Mouse (Mus musculus) bone marrow macrophage, adult 2 months (primary cell): ENCODE results near the gene Tbl3. TPM values are rescaled to one million over a fixed set of nuclear protein-coding genes. Genes with fewer than 3 reads are reported as not detected.
"Not testable (repeated sequence)": the region's sequence is repeated elsewhere in the genome, so short reads cannot be mapped to it uniquely, and the experiment has no call there.

Source experiments
- H3K27ac ChIP-seq: 2 replicates; pipeline ENCODE4 v1.5.1; 2012; ENCODE audit warnings: low read depth, low read length; ENCODE audit not compliant: insufficient read depth
- H3K4me1 ChIP-seq: 2 replicates; pipeline ENCODE4 v1.6.1; 2012; ENCODE audit warnings: low read length; ENCODE audit not compliant: control insufficient read depth, insufficient read depth
- H3K4me3 ChIP-seq: 2 replicates; pipeline ENCODE4 v1.5.1; 2012; ENCODE audit warnings: mild to moderate bottlenecking, low read length, moderate library complexity; ENCODE audit not compliant: insufficient read depth
- CTCF ChIP-seq: IDR thresholded peaks from 2 replicates; pipeline ENCODE4 v1.5.1; 2012; ENCODE audit warnings: low read depth, mild to moderate bottlenecking, low read length, moderate library complexity
- POLR2A ChIP-seq: IDR thresholded peaks from 2 replicates; pipeline ENCODE4 v1.6.1; 2012; ENCODE audit warnings: mild to moderate bottlenecking, low read depth, low read length, borderline replicate concordance
- polyA plus RNA-seq: library from polyadenylated mRNA; stranded (reverse); fragments of >200 nt; gene quantifications from 2 replicates; pipeline ENCODE4 v1.2.4, GENCODE M21; 2012; ENCODE audit not compliant: missing spikeins, insufficient read depth, insufficient read length

Gene Tbl3
- polyA plus RNA-seq, 1 experiment, result 16.9 TPM

GRCm38 (mm10) chr17:24728184-24728583 lies 20.7 kb upstream of the Tbl3 start:
- TF ChIP-seq POLR2A (no peak), CTCF (no peak)
- Histone ChIP-seq H3K27ac (no peak overlapping the region), H3K4me1 (peaks cover 8% of the 10 kb centered on the region), H3K4me3 (no peak overlapping the region)

GRCm38 (mm10) chr17:24727618-24728017 lies 20.2 kb upstream of the Tbl3 start, which contains the start of gene Rpl3l:
Gene Rpl3l, plus strand, starts transcription at chr17:24727820.
- TF ChIP-seq CTCF (no peak), POLR2A (no peak)
- no peak within 1 kb of the TSS for H3K27ac ChIP-seq
- H3K4me3 ChIP-seq, result no peak within 1 kb of the TSS
- peaks cover 8% of the 10 kb centered on the region for H3K4me1 ChIP-seq

- TF ChIP-seq POLR2A (no peak), CTCF (no peak)
- H3K4me1 ChIP-seq, result peaks cover 10% of the 10 kb centered on the region
Measured at GRCm38 (mm10) chr17:24725637-24726390, 18.4 kb upstream of the Tbl3 start.

GRCm38 (mm10) chr17:24724184-24724583 lies 16.7 kb upstream of the Tbl3 start, which contains the start of gene Ndufb10:
Gene Ndufb10, minus strand, starts transcription at chr17:24724478.
- H3K4me3 ChIP-seq, result peak within 1 kb of the TSS; percentile 78
- H3K27ac ChIP-seq, result peak within 1 kb of the TSS; percentile 57
- no peak for TF ChIP-seq CTCF
- TF ChIP-seq POLR2A, result no peak
- H3K4me1 ChIP-seq, result peaks cover 5% of the 10 kb centered on the region; the same call in 1 of the 2 replicates

More at GRCm38 (mm10) chr17:24725637-24726390, 18.4 kb upstream of the Tbl3 start:
- H3K27ac ChIP-seq, result no peak overlapping the region
- no peak overlapping the region for H3K4me3 ChIP-seq

- TF ChIP-seq POLR2A (no peak), CTCF (no peak)
- Histone ChIP-seq H3K4me1 (peaks cover 5% of the 10 kb centered on the region; the same call in 1 of the 2 replicates), H3K4me3 (peak overlapping the region; percentile 78), H3K27ac (peak overlapping the region; percentile 57)
Measured at GRCm38 (mm10) chr17:24723881-24724180, 16.4 kb upstream of the Tbl3 start.

GRCm38 (mm10) chr17:24723122-24723880 lies 15.8 kb upstream of the Tbl3 start:
- Histone ChIP-seq H3K4me1 (peaks cover 5% of the 10 kb centered on the region; the same call in 1 of the 2 replicates), H3K27ac (peak overlapping the region; percentile 57), H3K4me3 (peak overlapping the region; percentile 78)
- peak; percentile 32; the same call in 1 of the 2 replicates for TF ChIP-seq POLR2A
- TF ChIP-seq CTCF, result no peak

GRCm38 (mm10) chr17:24722220-24722924 lies 14.9 kb upstream of the Tbl3 start:
- TF ChIP-seq CTCF (no peak), POLR2A (no peak)
- peak overlapping the region; percentile 35 for H3K4me3 ChIP-seq
- H3K27ac ChIP-seq, result no peak overlapping the region
- peaks cover 5% of the 10 kb centered on the region; the same call in 1 of the 2 replicates for H3K4me1 ChIP-seq

GRCm38 (mm10) chr17:24721383-24721955 lies 14.0 kb upstream of the Tbl3 start:
- not testable (repeated sequence) for H3K27ac ChIP-seq, H3K4me1 ChIP-seq
- peak overlapping the region; percentile 53 for H3K4me3 ChIP-seq

GRCm38 (mm10) chr17:24720616-24721015 lies 13.2 kb upstream of the Tbl3 start:
- peak overlapping the region; percentile 67 for H3K4me3 ChIP-seq
- H3K4me1 ChIP-seq, result not testable (repeated sequence)
- H3K27ac ChIP-seq, result peak overlapping the region; percentile 64
